Mouse (Mus musculus): ENCODE data around the gene Gsta2. TPM values are rescaled to one million over a fixed set of nuclear protein-coding genes. Genes with fewer than 3 reads are reported as not detected.
"Not testable (repeated sequence)": the region's sequence is repeated elsewhere in the genome, so short reads cannot be mapped to it uniquely, and the experiment has no call there.

Gene Gsta2
- total RNA-seq, 1 experiment from 2014 or later: not detected

GRCm38 (mm10) chr9:78369786-78370185 is 14.2 kb upstream of the Gsta2 start:
- no peak for ATAC-seq (replicated peaks in 1 of 2; ENCODE audit: insufficient read depth in 1 of 2, low FRiP score in 2 of 2, low TSS enrichment in 1 of 2, low read depth in 1 of 2, poor library complexity in 2 of 2, severe bottlenecking in 2 of 2)

GRCm38 (mm10) chr9:78369349-78369748 is 13.8 kb upstream of the Gsta2 start:
- no peak for ATAC-seq (replicated peaks in 1 of 2; ENCODE audit: insufficient read depth in 1 of 2, low FRiP score in 2 of 2, low TSS enrichment in 1 of 2, low read depth in 1 of 2, poor library complexity in 2 of 2, severe bottlenecking in 2 of 2)

- no peak for ATAC-seq (replicated peaks in 1 of 2; ENCODE audit: insufficient read depth in 1 of 2, low FRiP score in 2 of 2, low TSS enrichment in 1 of 2, low read depth in 1 of 2, poor library complexity in 2 of 2, severe bottlenecking in 2 of 2)
Observed at GRCm38 (mm10) chr9:78368671-78369293, 13.2 kb upstream of the Gsta2 start.

- ATAC-seq (replicated peaks in 1 of 2; ENCODE audit: insufficient read depth in 1 of 2, low FRiP score in 2 of 2, low TSS enrichment in 1 of 2, low read depth in 1 of 2, poor library complexity in 2 of 2, severe bottlenecking in 2 of 2): not testable (repeated sequence)
Observed at GRCm38 (mm10) chr9:78367959-78368358, 12.4 kb upstream of the Gsta2 start, which contains the start of gene Dppa5a. Dppa5a (minus strand) TSS chr9:78368177.

- no peak for ATAC-seq (replicated peaks in 1 of 2; ENCODE audit: insufficient read depth in 1 of 2, low FRiP score in 2 of 2, low TSS enrichment in 1 of 2, low read depth in 1 of 2, poor library complexity in 2 of 2, severe bottlenecking in 2 of 2)
Observed at GRCm38 (mm10) chr9:78365850-78366544, 10.4 kb upstream of the Gsta2 start.

GRCm38 (mm10) chr9:78364701-78365100 is 9.1 kb upstream of the Gsta2 start:
- no peak for ATAC-seq (replicated peaks in 1 of 2; ENCODE audit: insufficient read depth in 1 of 2, low FRiP score in 2 of 2, low TSS enrichment in 1 of 2, low read depth in 1 of 2, poor library complexity in 2 of 2, severe bottlenecking in 2 of 2)

GRCm38 (mm10) chr9:78363374-78363773 is 7.8 kb upstream of the Gsta2 start:
- peak; percentile 72 to 82 for ATAC-seq (replicated peaks in 1 of 2; ENCODE audit: insufficient read depth in 1 of 2, low FRiP score in 2 of 2, low TSS enrichment in 1 of 2, low read depth in 1 of 2, poor library complexity in 2 of 2, severe bottlenecking in 2 of 2)

- no peak for ATAC-seq (replicated peaks in 1 of 2; ENCODE audit: insufficient read depth in 1 of 2, low FRiP score in 2 of 2, low TSS enrichment in 1 of 2, low read depth in 1 of 2, poor library complexity in 2 of 2, severe bottlenecking in 2 of 2)
Observed at GRCm38 (mm10) chr9:78360484-78360872, 4.9 kb upstream of the Gsta2 start.

- ATAC-seq (replicated peaks in 1 of 2; ENCODE audit: insufficient read depth in 1 of 2, low FRiP score in 2 of 2, low TSS enrichment in 1 of 2, low read depth in 1 of 2, poor library complexity in 2 of 2, severe bottlenecking in 2 of 2): no peak
Observed at GRCm38 (mm10) chr9:78359750-78360483, 4.3 kb upstream of the Gsta2 start.

- ATAC-seq (replicated peaks in 1 of 2; ENCODE audit: insufficient read depth in 1 of 2, low FRiP score in 2 of 2, low TSS enrichment in 1 of 2, low read depth in 1 of 2, poor library complexity in 2 of 2, severe bottlenecking in 2 of 2): peak; percentile 32 to 51; a peak in 3 of 4 replicates
Observed at GRCm38 (mm10) chr9:78358053-78358452, 2.5 kb upstream of the Gsta2 start.

- ATAC-seq (replicated peaks in 1 of 2; ENCODE audit: insufficient read depth in 1 of 2, low FRiP score in 2 of 2, low TSS enrichment in 1 of 2, low read depth in 1 of 2, poor library complexity in 2 of 2, severe bottlenecking in 2 of 2): no peak
Observed at GRCm38 (mm10) chr9:78354665-78355578, 666 bp downstream of the Gsta2 start.

- no peak for ATAC-seq (replicated peaks in 1 of 2; ENCODE audit: insufficient read depth in 1 of 2, low FRiP score in 2 of 2, low TSS enrichment in 1 of 2, low read depth in 1 of 2, poor library complexity in 2 of 2, severe bottlenecking in 2 of 2)
Observed at GRCm38 (mm10) chr9:78351504-78352220, 3.9 kb downstream of the Gsta2 start.

- not testable (repeated sequence) for ATAC-seq (replicated peaks in 1 of 2; ENCODE audit: insufficient read depth in 1 of 2, low FRiP score in 2 of 2, low TSS enrichment in 1 of 2, low read depth in 1 of 2, poor library complexity in 2 of 2, severe bottlenecking in 2 of 2)
Observed at GRCm38 (mm10) chr9:78350007-78350406, 5.6 kb downstream of the Gsta2 start.

GRCm38 (mm10) chr9:78349141-78349540 is 6.4 kb downstream of the Gsta2 start:
- not testable (repeated sequence) for ATAC-seq (replicated peaks in 1 of 2; ENCODE audit: insufficient read depth in 1 of 2, low FRiP score in 2 of 2, low TSS enrichment in 1 of 2, low read depth in 1 of 2, poor library complexity in 2 of 2, severe bottlenecking in 2 of 2)

- ATAC-seq (replicated peaks in 1 of 2; ENCODE audit: insufficient read depth in 1 of 2, low FRiP score in 2 of 2, low TSS enrichment in 1 of 2, low read depth in 1 of 2, poor library complexity in 2 of 2, severe bottlenecking in 2 of 2): not testable (repeated sequence)
Observed at GRCm38 (mm10) chr9:78348206-78349004, 7.2 kb downstream of the Gsta2 start.

GRCm38 (mm10) chr9:78347004-78347403 is 8.6 kb downstream of the Gsta2 start:
- ATAC-seq (replicated peaks in 1 of 2; ENCODE audit: insufficient read depth in 1 of 2, low FRiP score in 2 of 2, low TSS enrichment in 1 of 2, low read depth in 1 of 2, poor library complexity in 2 of 2, severe bottlenecking in 2 of 2): no peak
